ENCODE assay signal across 9 mouse cellular contexts in the genomic region with DNA sequence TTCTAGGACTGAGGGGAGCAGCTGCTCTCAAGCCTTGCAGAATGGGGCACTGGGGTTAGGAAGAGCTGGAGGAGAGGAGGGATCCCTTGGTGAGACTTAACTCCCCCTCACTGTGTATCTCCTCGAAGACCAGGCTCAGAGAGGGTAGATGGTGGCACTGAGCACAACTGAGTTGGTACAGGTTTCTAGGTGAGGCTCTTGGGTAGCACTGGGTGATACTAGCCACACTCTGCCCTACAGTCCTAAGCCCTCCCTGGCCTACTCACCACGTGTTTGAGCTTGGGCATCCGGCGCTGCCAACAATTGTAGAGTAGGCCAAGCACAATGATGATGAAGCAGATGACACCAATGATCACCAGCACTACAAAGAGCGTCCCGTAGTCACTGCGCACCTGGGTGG. TPM values are rescaled to one million over a fixed set of nuclear protein-coding genes. Genes with fewer than 3 reads are reported as not detected.
DNase-seq lines count a peak whose midpoint lies in the region; ATAC-seq and TF ChIP-seq lines count a peak whose summit lies in the region.
"Had no signal": no experiment of that assay in that cellular context is flagged by ENCODE, and none has a peak within 500 bp of the region (broad histone marks: within the 10 kb centered on the region; RNA-seq: fewer than 3 reads in every experiment).

No protein-coding gene starts in this region.

- H3K9ac ChIP-seq in intestine, embryonic 15.5 days: 0 out of 2 replicates have a peak overlapping the region, but pooled peaks have one; percentile 86
- H3K9ac ChIP-seq in neural tube, embryonic 12.5 days: peak overlapping the region; percentile 71; the same call in 1 of the 2 replicates

- ATAC-seq in intestine, embryonic 15.5 days: no peak
- ATAC-seq in neural tube, embryonic 12.5 days (ENCODE audit: low FRiP score, low read depth): no peak

- WGBS in intestine, embryonic 15.5 days: 70% methylated on average over 7 of the region's 7 CpGs
- 79% methylated on average over 7 of the region's 7 CpGs for WGBS in neural tube, embryonic 12.5 days

- no peaks in the 10 kb centered on the region for H3K4me1 ChIP-seq in embryonic fibroblast, embryonic 13.5 days (ENCODE audit: control insufficient read depth, insufficient read depth, low read length)
- peaks cover 19% of the 10 kb centered on the region for H3K4me1 ChIP-seq in intestine, embryonic 15.5 days (replicated peaks)
- peaks cover 23% of the 10 kb centered on the region for H3K4me1 ChIP-seq in neural tube, embryonic 12.5 days

- H3K4me3 ChIP-seq in layer of hippocampus, adult 2 months: peak overlapping the region; percentile 96
- peak overlapping the region; percentile 49 for H3K4me3 ChIP-seq in embryonic fibroblast, embryonic 13.5 days (ENCODE audit: insufficient read depth, low read length)
- H3K4me3 ChIP-seq in intestine, embryonic 15.5 days (replicated peaks): peak overlapping the region; percentile 79
- H3K4me3 ChIP-seq in neural tube, embryonic 12.5 days: peak overlapping the region; percentile 77; the same call in 1 of the 2 replicates

- H3K27ac ChIP-seq in layer of hippocampus, adult 2 months: peak overlapping the region; percentile 97
- no peak overlapping the region for H3K27ac ChIP-seq in embryonic fibroblast, embryonic 13.5 days (ENCODE audit: insufficient read depth, low read length)
- no peak overlapping the region for H3K27ac ChIP-seq in intestine, embryonic 15.5 days
- H3K27ac ChIP-seq in neural tube, embryonic 12.5 days: no peak overlapping the region

- TF ChIP-seq POLR2A in embryonic fibroblast, embryonic 13.5 days (IDR thresholded peaks at IDR 0.05; ENCODE audit: low read depth, low read length): no peak

- no peaks in the 10 kb centered on the region for H3K9me3 ChIP-seq in intestine, embryonic 15.5 days
- no peaks in the 10 kb centered on the region for H3K9me3 ChIP-seq in neural tube, embryonic 12.5 days

- H3K4me2 ChIP-seq in intestine, embryonic 15.5 days (replicated peaks): peak overlapping the region; percentile 95
- H3K4me2 ChIP-seq in neural tube, embryonic 12.5 days (replicated peaks): peak overlapping the region; percentile 84

- no peak for DNase-seq in layer of hippocampus, adult 2 months (ENCODE audit: low spot score in 2 of 2)
- no peak for DNase-seq in layer of hippocampus, postnatal 14 days (ENCODE audit: low spot score in 2 of 2)
- DNase-seq in spleen, postnatal 4 days (ENCODE audit: low spot score in 2 of 2): no peak
- DNase-seq in right cerebral cortex, adult 18-20 months: no peak
- no peak for DNase-seq in left cerebral cortex, adult 8-10 months (ENCODE audit: low spot score in 2 of 2)

- no peaks in the 10 kb centered on the region for H3K27me3 ChIP-seq in intestine, embryonic 15.5 days (replicated peaks)
- no peaks in the 10 kb centered on the region for H3K27me3 ChIP-seq in neural tube, embryonic 12.5 days (replicated peaks)
- H3K27me3 ChIP-seq: Patski had no signal

- H3K36me3 ChIP-seq in intestine, embryonic 15.5 days: 0 out of 2 replicates have a peak, but pooled peaks cover 2% of the 10 kb centered on the region
- peaks cover 55% of the 10 kb centered on the region for H3K36me3 ChIP-seq in neural tube, embryonic 12.5 days

- 0 out of 2 replicates have a peak, but pooled peaks have one; percentile 5 for TF ChIP-seq CTCF in layer of hippocampus, adult 2 months (conservative IDR thresholded peaks at IDR 0.05)
- no peak for TF ChIP-seq CTCF in embryonic fibroblast, embryonic 13.5 days (IDR thresholded peaks at IDR 0.05; ENCODE audit: borderline replicate concordance, insufficient read depth, low read length)

RNA-seq across cellular contexts. Expression of a gene that starts 1.5 kb away (rescaled TPM):
- total RNA-seq in layer of hippocampus, adult 2 months (2021): 10 to 100 TPM; 33.4 to 37.1 TPM
- 10 to 100 TPM; 25.8 to 32.1 TPM for total RNA-seq in layer of hippocampus, postnatal 14 days (2021)
- polyA plus RNA-seq in embryonic fibroblast, embryonic 13.5 days (2011; ENCODE audit: insufficient read length, low read depth, missing spikeins): 4.9 and 5.3 TPM in 2 replicates
- polyA plus RNA-seq in intestine, embryonic 15.5 days (2015; fragmentation: Nextera tagmentation; extraction: Ambion mirVana): 24.2 and 25.0 TPM in 2 replicates
- 37.3 and 38.2 TPM in 2 replicates for polyA plus RNA-seq in neural tube, embryonic 12.5 days (2016; fragmentation: Nextera tagmentation; extraction: Ambion mirVana)
- total RNA-seq in left cerebral cortex, adult 8-10 months (2022): 10 to 100 TPM; 38.1 to 45.4 (median 43.1) TPM

RNA-seq across cellular contexts. Expression of a gene that starts 31.6 kb away (rescaled TPM):
- 100 to 1,000 TPM; 160 to 165 TPM for total RNA-seq in layer of hippocampus, adult 2 months (2021)
- 100 to 1,000 TPM; 212 to 229 TPM for total RNA-seq in layer of hippocampus, postnatal 14 days (2021)
- polyA plus RNA-seq in embryonic fibroblast, embryonic 13.5 days (2011; ENCODE audit: insufficient read length, low read depth, missing spikeins): 9.3 and 13.9 TPM in 2 replicates
- 49.6 and 52.5 TPM in 2 replicates for polyA plus RNA-seq in intestine, embryonic 15.5 days (2015; fragmentation: Nextera tagmentation; extraction: Ambion mirVana)
- polyA plus RNA-seq in neural tube, embryonic 12.5 days (2016; fragmentation: Nextera tagmentation; extraction: Ambion mirVana): 362 and 381 TPM in 2 replicates
- 100 to 1,000 TPM; 190 to 207 (median 195) TPM for total RNA-seq in left cerebral cortex, adult 8-10 months (2022)

RNA-seq across cellular contexts. Expression of a gene that starts 55.3 kb away (rescaled TPM):
- total RNA-seq in layer of hippocampus, adult 2 months (2021): 1 to 10 TPM; 5.7 to 7.4 TPM
- 1 to 10 TPM; 5.4 to 7.8 TPM for total RNA-seq in layer of hippocampus, postnatal 14 days (2021)
- polyA plus RNA-seq in embryonic fibroblast, embryonic 13.5 days (2011; ENCODE audit: insufficient read length, low read depth, missing spikeins): 31.6 and 42.3 TPM in 2 replicates
- 106 and 107 TPM in 2 replicates for polyA plus RNA-seq in intestine, embryonic 15.5 days (2015; fragmentation: Nextera tagmentation; extraction: Ambion mirVana)
- polyA plus RNA-seq in neural tube, embryonic 12.5 days (2016; fragmentation: Nextera tagmentation; extraction: Ambion mirVana): 120 and 127 TPM in 2 replicates
- 1 to 10 TPM; 4.0 to 9.0 (median 4.6) TPM for total RNA-seq in left cerebral cortex, adult 8-10 months (2022)

RNA-seq across cellular contexts. Expression of a gene that starts 58.8 kb away (rescaled TPM):
- 10 to 100 TPM; 48.6 to 51.1 TPM for total RNA-seq in layer of hippocampus, adult 2 months (2021)
- 10 to 100 TPM; 36.7 to 38.0 TPM for total RNA-seq in layer of hippocampus, postnatal 14 days (2021)
- polyA plus RNA-seq in embryonic fibroblast, embryonic 13.5 days (2011; ENCODE audit: insufficient read length, low read depth, missing spikeins): 29.2 and 31.0 TPM in 2 replicates
- polyA plus RNA-seq in intestine, embryonic 15.5 days (2015; fragmentation: Nextera tagmentation; extraction: Ambion mirVana): 62.2 and 72.1 TPM in 2 replicates
- polyA plus RNA-seq in neural tube, embryonic 12.5 days (2016; fragmentation: Nextera tagmentation; extraction: Ambion mirVana): 60.6 and 61.2 TPM in 2 replicates
- 10 to 100 TPM; 43.9 to 53.4 (median 47.6) TPM for total RNA-seq in left cerebral cortex, adult 8-10 months (2022)
